Mouse (Mus musculus): ENCODE data around the gene Fam234b. TPM values are rescaled to one million over a fixed set of nuclear protein-coding genes. Genes with fewer than 3 reads are reported as not detected.
A peak's percentile ranks its signal among the peaks of the same experiment; 100 is the strongest.

The Fam234b gene
- polyA plus RNA-seq, 1 experiment from 2014 or later, result 110 TPM

- H3K27ac ChIP-seq (ENCODE audit: low read depth, low read length), result no peak overlapping the region
- 88% methylated on average over 6 of the region's 6 CpGs for WGBS
These were observed 4.9 kb downstream of the Fam234b start for GRCm38 (mm10) chr6:135202668-135203067.

GRCm38 (mm10) chr6:135203737-135204136 lies 6.0 kb downstream of the Fam234b start:
- Histone ChIP-seq H3K4me1 (ENCODE audit: control insufficient read depth, insufficient read depth, low read depth, low read length) (peaks cover 12% of the 10 kb centered on the region), H3K4me2 (ENCODE audit: low read length) (no peak overlapping the region), H3K27me3 (replicated peaks; ENCODE audit: control insufficient read depth, insufficient read depth, low read length) (no peaks in the 10 kb centered on the region), H3K4me3 (ENCODE audit: low read length) (no peak overlapping the region), H3K9me3 (ENCODE audit: control insufficient read depth, low read length) (no peaks in the 10 kb centered on the region), H3K36me3 (ENCODE audit: control insufficient read depth, insufficient read depth, low read length) (no peaks in the 10 kb centered on the region), H3K9ac (ENCODE audit: low read depth, low read length) (no peak overlapping the region), H3K27ac (ENCODE audit: low read depth, low read length) (peak overlapping the region; percentile 26)
- ATAC-seq, result peak; percentile 84
- 57% methylated on average over 6 of the region's 6 CpGs for WGBS

More at GRCm38 (mm10) chr6:135202668-135203067, 4.9 kb downstream of the Fam234b start:
- Histone ChIP-seq H3K27me3 (replicated peaks; ENCODE audit: control insufficient read depth, insufficient read depth, low read length) (no peaks in the 10 kb centered on the region), H3K36me3 (ENCODE audit: control insufficient read depth, insufficient read depth, low read length) (no peaks in the 10 kb centered on the region), H3K9ac (ENCODE audit: low read depth, low read length) (no peak overlapping the region), H3K4me2 (ENCODE audit: low read length) (no peak overlapping the region), H3K4me3 (ENCODE audit: low read length) (no peak overlapping the region), H3K9me3 (ENCODE audit: control insufficient read depth, low read length) (no peaks in the 10 kb centered on the region), H3K4me1 (ENCODE audit: control insufficient read depth, insufficient read depth, low read depth, low read length) (peaks cover 14% of the 10 kb centered on the region)
- ATAC-seq, result no peak

GRCm38 (mm10) chr6:135204869-135205268 lies 7.1 kb downstream of the Fam234b start:
- Histone ChIP-seq H3K27me3 (replicated peaks; ENCODE audit: control insufficient read depth, insufficient read depth, low read length) (no peaks in the 10 kb centered on the region), H3K36me3 (ENCODE audit: control insufficient read depth, insufficient read depth, low read length) (no peaks in the 10 kb centered on the region), H3K4me3 (ENCODE audit: low read length) (no peak overlapping the region), H3K4me2 (ENCODE audit: low read length) (no peak overlapping the region), H3K4me1 (ENCODE audit: control insufficient read depth, insufficient read depth, low read depth, low read length) (peaks cover 2% of the 10 kb centered on the region), H3K27ac (ENCODE audit: low read depth, low read length) (peak overlapping the region; percentile 26), H3K9me3 (ENCODE audit: control insufficient read depth, low read length) (no peaks in the 10 kb centered on the region), H3K9ac (ENCODE audit: low read depth, low read length) (no peak overlapping the region)
- ATAC-seq, result no peak
- 74% methylated on average over 4 of the region's 4 CpGs for WGBS

- WGBS, result 87% methylated on average over 4 of the region's 4 CpGs
- Histone ChIP-seq H3K27ac (ENCODE audit: low read depth, low read length) (no peak overlapping the region), H3K9me3 (ENCODE audit: control insufficient read depth, low read length) (no peaks in the 10 kb centered on the region), H3K4me3 (ENCODE audit: low read length) (no peak overlapping the region), H3K9ac (ENCODE audit: low read depth, low read length) (no peak overlapping the region), H3K4me1 (ENCODE audit: control insufficient read depth, insufficient read depth, low read depth, low read length) (peaks cover 2% of the 10 kb centered on the region), H3K36me3 (ENCODE audit: control insufficient read depth, insufficient read depth, low read length) (0 out of 2 replicates have a peak, but pooled peaks cover 2% of the 10 kb centered on the region), H3K27me3 (replicated peaks; ENCODE audit: control insufficient read depth, insufficient read depth, low read length) (no peaks in the 10 kb centered on the region), H3K4me2 (ENCODE audit: low read length) (no peak overlapping the region)
- ATAC-seq, result no peak
These were observed 8.0 kb downstream of the Fam234b start for GRCm38 (mm10) chr6:135205802-135206201.

GRCm38 (mm10) chr6:135206909-135207308 lies 9.1 kb downstream of the Fam234b start:
- Histone ChIP-seq H3K27ac (ENCODE audit: low read depth, low read length) (no peak overlapping the region; the same call in none of the 2 replicates), H3K36me3 (ENCODE audit: control insufficient read depth, insufficient read depth, low read length) (0 out of 2 replicates have a peak, but pooled peaks cover 2% of the 10 kb centered on the region), H3K4me3 (ENCODE audit: low read length) (no peak overlapping the region), H3K4me1 (ENCODE audit: control insufficient read depth, insufficient read depth, low read depth, low read length) (no peaks in the 10 kb centered on the region; the same call in 1 of the 2 replicates), H3K9me3 (ENCODE audit: control insufficient read depth, low read length) (no peaks in the 10 kb centered on the region), H3K9ac (ENCODE audit: low read depth, low read length) (no peak overlapping the region), H3K27me3 (replicated peaks; ENCODE audit: control insufficient read depth, insufficient read depth, low read length) (no peaks in the 10 kb centered on the region), H3K4me2 (ENCODE audit: low read length) (no peak overlapping the region)
- ATAC-seq, result peak; percentile 50
- 44% methylated on average over 8 of the region's 8 CpGs for WGBS

GRCm38 (mm10) chr6:135211169-135211568 lies 13.4 kb downstream of the Fam234b start:
- ATAC-seq, result no peak
- Histone ChIP-seq H3K4me3 (ENCODE audit: low read length) (no peak overlapping the region), H3K36me3 (ENCODE audit: control insufficient read depth, insufficient read depth, low read length) (peaks cover 4% of the 10 kb centered on the region; the same call in 1 of the 2 replicates), H3K27ac (ENCODE audit: low read depth, low read length) (no peak overlapping the region), H3K27me3 (replicated peaks; ENCODE audit: control insufficient read depth, insufficient read depth, low read length) (no peaks in the 10 kb centered on the region), H3K9ac (ENCODE audit: low read depth, low read length) (no peak overlapping the region), H3K4me1 (ENCODE audit: control insufficient read depth, insufficient read depth, low read depth, low read length) (no peaks in the 10 kb centered on the region; the same call in 1 of the 2 replicates), H3K9me3 (ENCODE audit: control insufficient read depth, low read length) (no peaks in the 10 kb centered on the region), H3K4me2 (ENCODE audit: low read length) (no peak overlapping the region)
- 66% methylated on average over 7 of the region's 7 CpGs for WGBS

- no peaks in the 10 kb centered on the region for H3K27me3 ChIP-seq (replicated peaks; ENCODE audit: control insufficient read depth, insufficient read depth, low read length)
- H3K9ac ChIP-seq (ENCODE audit: low read depth, low read length), result no peak overlapping the region
- H3K4me2 ChIP-seq (ENCODE audit: low read length), result no peak overlapping the region
- H3K4me3 ChIP-seq (ENCODE audit: low read length), result no peak overlapping the region
- H3K9me3 ChIP-seq (ENCODE audit: control insufficient read depth, low read length), result no peaks in the 10 kb centered on the region
- H3K36me3 ChIP-seq (ENCODE audit: control insufficient read depth, insufficient read depth, low read length), result peaks cover 11% of the 10 kb centered on the region
- 73% methylated on average over 2 of the region's 2 CpGs for WGBS
- no peaks in the 10 kb centered on the region for H3K4me1 ChIP-seq (ENCODE audit: control insufficient read depth, insufficient read depth, low read depth, low read length)
- H3K27ac ChIP-seq (ENCODE audit: low read depth, low read length), result no peak overlapping the region
- ATAC-seq, result no peak
These were observed 14.9 kb downstream of the Fam234b start for GRCm38 (mm10) chr6:135212666-135213065.

GRCm38 (mm10) chr6:135218330-135218729 lies 20.6 kb downstream of the Fam234b start:
- 80% methylated on average over 8 of the region's 8 CpGs for WGBS
- Histone ChIP-seq H3K4me3 (ENCODE audit: low read length) (no peak overlapping the region), H3K36me3 (ENCODE audit: control insufficient read depth, insufficient read depth, low read length) (peaks cover 15% of the 10 kb centered on the region), H3K9ac (ENCODE audit: low read depth, low read length) (no peak overlapping the region), H3K4me2 (ENCODE audit: low read length) (no peak overlapping the region), H3K9me3 (ENCODE audit: control insufficient read depth, low read length) (no peaks in the 10 kb centered on the region), H3K27me3 (replicated peaks; ENCODE audit: control insufficient read depth, insufficient read depth, low read length) (no peaks in the 10 kb centered on the region), H3K27ac (ENCODE audit: low read depth, low read length) (no peak overlapping the region), H3K4me1 (ENCODE audit: control insufficient read depth, insufficient read depth, low read depth, low read length) (0 out of 2 replicates have a peak, but pooled peaks cover under 1% of the 10 kb centered on the region)
- ATAC-seq, result no peak

- Histone ChIP-seq H3K9me3 (ENCODE audit: control insufficient read depth, low read length) (no peaks in the 10 kb centered on the region), H3K4me3 (ENCODE audit: low read length) (no peak overlapping the region), H3K27me3 (replicated peaks; ENCODE audit: control insufficient read depth, insufficient read depth, low read length) (no peaks in the 10 kb centered on the region), H3K4me2 (ENCODE audit: low read length) (no peak overlapping the region), H3K4me1 (ENCODE audit: control insufficient read depth, insufficient read depth, low read depth, low read length) (peaks cover 6% of the 10 kb centered on the region; the same call in 1 of the 2 replicates), H3K9ac (ENCODE audit: low read depth, low read length) (no peak overlapping the region), H3K36me3 (ENCODE audit: control insufficient read depth, insufficient read depth, low read length) (peaks cover 13% of the 10 kb centered on the region; the same call in 1 of the 2 replicates), H3K27ac (ENCODE audit: low read depth, low read length) (no peak overlapping the region)
- ATAC-seq, result no peak
- 83% methylated on average over 5 of the region's 5 CpGs for WGBS
These were observed 22.1 kb downstream of the Fam234b start for GRCm38 (mm10) chr6:135219916-135220315.
